Mouse (Mus musculus): Measurements from ENCODE around the gene Tspan9.
A peak's percentile ranks its signal among the peaks of the same experiment; 100 is the strongest.

Gene Tspan9

DNA sequence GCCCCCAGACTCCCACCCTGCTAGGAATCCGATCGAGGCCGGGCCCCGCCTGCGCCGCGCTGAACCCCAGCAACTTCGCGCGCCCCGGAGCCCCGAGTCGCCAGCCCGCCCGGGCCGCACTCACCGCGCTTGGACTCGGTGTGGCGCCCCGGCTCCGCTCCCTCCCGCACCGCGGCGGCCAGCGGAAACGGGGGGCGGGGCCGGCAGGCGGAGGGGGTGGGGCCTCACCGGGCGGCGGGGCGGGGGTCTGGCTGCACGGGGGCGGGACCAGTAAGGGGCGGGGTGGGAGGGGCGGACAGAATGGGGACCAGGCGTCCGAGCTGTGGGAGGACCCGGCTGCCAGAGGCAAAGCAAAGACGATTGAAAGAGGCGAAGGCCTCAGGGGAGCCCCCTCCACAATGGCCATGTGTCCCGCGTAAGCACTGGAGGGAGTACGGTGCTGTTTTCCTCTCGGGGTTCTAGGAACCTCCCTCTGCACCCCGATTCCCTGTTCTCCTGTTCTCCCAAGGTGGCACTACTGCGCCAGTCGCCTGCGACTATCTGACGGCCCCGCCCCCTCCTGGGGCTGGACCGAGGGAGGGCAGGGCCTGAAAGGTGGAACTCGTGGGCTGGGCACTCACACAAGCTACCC lies at the start of gene Tspan9:
Gene Tspan9 (minus strand): TSS at position 205 of the 631 bp plus-strand sequence.
- peak; percentile 88 for DNase-seq

DNA sequence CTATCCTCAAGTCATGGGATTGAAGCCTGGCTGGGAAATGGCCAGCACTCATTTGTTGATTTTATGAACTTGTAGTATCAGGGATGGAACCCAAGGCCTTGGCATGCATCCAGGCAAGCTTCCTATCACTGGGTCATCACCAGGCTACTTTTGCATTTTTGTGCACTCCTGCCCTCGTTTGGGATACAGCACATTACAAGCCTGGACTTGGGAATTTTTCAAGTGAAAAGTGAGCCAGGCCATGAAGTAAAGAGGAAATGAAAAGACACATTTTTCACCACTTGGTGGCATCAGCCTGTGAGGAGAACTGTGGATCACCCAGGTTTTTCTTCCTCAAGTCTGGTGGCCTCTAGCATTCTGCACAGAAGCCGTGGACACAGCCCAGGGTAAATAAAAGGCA lies 40.1 kb upstream of the Tspan9 start:
- DNase-seq = no peak

DNA sequence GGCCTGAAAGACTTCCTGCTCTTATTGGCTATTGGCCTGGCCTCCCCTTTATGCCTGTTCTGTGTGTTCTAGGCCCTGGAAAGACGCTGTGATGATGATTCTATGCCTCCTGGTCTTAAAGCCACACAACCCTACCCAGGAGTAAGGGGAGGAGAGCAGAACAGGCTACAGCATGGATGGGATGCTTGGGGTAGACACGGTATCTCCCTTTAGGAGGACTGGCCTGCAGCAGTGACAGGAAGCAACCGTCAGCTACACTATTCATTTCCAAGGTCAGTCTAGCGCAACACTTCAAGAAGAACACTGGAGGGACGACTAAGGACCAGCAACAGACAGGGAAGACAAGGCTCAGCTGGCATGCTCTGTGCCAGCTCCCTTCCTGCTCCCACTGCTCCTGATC lies 37.8 kb upstream of the Tspan9 start:
- no peak for DNase-seq

DNA sequence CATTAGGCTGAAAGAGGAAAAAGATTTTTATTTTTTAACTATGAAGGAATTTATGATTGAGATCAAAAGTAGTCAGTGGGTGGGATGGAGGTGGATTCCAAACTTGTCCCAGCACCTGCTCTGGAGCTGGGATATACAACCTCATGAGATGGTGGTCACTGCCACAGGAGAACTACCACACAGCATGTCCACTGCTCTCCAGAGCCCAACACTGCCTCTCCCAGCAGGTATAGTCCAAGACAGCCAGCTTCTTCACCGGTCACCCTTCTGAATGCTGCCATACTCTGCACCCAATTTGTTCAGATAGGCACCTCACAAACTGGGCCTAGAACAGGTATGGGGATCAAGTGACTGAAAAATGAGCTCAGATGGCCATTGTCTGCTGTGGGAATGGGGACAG lies 36.3 kb upstream of the Tspan9 start:
- no peak for DNase-seq

DNA sequence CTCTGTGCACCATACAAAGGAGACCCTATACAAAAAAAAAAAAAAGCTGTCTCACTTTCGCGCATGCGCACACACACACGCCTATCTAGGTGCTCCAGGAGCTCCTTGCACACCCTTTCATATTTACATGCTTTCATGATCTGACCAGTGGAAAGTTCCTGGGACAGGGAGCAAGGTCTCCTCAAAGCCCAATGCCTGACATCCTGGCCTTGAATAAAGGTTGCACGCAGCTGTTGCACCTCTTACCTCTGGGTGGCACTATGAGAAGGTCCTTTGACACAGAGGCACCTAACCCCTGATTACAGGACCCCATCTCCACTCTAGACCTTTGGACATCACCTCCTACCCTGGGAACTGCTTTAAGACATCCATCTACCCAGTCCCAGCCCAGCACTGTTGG lies 35.9 kb upstream of the Tspan9 start:
- DNase-seq = no peak

DNA sequence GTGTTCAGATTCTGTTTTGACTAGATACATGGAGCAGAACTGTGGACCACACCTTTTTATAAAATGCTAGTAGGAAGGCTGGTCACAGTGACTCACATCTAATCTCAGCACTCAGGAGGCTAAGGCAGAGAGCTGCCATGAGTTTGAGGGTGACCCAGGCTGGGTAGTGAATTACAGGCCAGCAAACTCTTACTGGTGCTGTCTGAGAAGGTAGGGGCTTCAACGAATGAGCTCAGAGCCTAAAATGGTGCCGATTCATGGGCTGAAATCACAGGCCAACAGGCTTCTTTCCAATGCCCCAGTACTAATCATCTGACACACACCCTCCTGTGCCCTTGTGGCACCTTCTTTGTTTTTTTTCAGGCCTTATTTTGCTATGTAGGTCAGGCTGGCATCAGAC lies 35.3 kb upstream of the Tspan9 start:
- no peak for DNase-seq

DNA sequence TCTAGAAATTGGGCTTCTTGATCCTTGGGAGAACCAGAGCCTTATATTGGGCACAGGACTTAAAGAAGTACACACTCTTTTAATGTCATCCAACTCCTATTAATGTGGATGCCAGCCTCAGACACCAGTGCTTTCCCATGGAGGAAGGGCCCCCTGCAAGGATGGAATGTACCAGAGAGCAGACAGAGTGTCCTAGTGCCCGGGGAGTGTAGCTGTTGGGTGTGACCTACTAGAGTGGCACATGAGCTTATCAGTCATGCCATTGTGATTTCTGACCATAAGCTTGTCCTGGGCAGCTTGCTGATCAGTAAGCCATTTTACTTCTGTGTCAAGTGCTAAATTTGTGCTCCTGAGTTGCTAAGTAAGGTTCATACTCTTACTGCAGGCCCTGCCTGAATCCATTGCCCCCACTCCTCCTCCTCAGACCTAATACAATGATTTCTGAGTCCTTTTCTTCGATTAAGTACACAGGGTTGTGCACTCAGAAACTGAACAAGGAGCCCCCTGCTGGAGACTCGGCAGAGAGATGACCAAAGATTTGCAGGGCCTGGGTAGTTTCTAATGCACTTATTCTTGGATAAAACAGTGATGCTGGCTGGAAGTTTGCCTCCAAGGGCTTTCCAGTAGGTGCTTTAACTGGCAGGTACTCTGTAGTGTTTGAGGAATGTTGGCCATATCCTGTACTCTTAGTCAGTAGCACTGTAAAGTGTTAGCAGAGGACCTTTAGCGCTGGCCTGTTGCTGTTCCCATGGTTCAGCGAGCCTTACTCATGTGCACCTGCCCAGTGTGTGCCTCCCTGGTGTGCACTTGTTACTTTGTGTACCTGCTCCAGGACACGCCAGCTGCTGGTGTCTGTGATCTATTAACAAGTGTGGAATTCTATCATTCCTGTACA lies 25.6 kb upstream of the Tspan9 start:
- DNase-seq = peak; percentile 7

DNA sequence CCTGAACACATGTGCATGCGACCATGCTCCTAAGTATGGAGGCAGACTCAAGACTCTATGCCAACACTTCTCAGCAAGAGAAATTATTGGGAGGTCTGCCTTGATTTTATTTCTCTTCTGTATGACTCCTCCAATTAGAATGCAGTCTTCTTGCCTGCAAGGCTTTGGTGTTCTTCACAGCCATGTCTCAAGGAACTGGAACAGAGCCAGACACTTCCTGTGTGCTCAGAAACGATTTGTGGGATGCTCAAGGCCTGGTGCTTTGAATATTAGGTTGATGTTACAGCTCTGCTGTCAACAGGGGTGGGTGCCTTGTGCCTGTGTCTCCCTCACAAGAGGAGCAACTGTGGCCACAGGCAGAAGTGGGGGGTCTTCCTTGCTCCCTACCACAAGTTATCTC lies 22.2 kb upstream of the Tspan9 start:
- no peak for DNase-seq

DNA sequence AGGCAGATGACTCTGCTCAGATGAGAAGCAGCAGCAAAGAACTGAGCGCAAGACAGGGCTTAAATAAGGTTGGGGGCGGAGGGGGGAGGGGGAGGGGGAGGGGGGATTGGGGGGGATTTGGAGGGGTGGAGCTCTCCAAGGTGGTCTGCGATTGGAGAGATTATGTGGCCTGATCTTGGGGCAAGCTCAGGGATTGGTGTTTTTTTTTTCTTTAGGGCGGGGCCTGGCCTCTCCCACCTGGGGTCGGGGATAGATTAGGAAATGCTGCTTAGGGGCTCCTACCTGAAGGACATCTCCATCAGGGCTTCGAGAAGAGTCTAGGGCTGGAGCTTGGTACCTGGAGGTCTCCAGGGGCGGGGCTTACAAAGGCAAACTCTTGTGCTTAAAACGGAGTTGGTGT lies 21.2 kb upstream of the Tspan9 start:
- no peak for DNase-seq

DNA sequence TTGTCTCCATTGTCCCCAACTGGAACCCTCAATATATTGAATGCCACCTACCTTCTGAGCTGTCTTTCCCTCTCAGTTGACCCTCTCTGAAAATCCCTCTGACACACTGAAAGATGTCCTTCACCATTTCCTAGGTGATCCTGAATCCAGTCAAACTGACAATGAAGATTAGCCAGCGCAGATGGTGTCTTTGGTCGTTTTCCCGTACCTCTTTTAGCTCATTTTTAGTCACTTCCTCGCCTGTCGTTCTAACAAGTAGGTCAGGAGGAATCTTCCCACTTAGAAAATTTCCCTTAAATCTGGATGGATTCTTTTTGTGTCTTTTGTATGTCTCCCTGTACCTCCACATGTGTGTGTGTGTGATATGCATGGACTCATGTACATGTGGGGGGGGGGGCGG lies 15.7 kb upstream of the Tspan9 start:
- DNase-seq = no peak

DNA sequence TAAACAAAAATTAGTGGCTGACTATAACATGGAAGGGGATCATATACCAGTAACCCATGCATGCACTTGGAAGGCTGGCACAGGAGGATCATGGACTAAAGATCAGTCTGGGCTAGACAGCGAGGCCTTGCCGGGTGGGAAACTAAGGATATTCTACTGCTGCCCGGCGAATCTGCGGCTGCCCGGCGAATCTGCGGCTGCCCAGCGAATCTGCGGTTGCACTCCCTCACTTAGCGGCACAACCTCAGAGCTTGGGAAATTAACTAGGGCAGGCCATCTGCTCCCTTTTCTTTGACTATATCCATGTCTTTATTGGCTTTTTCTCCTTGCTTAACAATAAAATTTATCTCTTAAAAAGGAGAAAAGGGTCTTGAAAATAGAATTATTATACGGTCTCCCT lies 14.6 kb upstream of the Tspan9 start:
- DNase-seq = no peak

DNA sequence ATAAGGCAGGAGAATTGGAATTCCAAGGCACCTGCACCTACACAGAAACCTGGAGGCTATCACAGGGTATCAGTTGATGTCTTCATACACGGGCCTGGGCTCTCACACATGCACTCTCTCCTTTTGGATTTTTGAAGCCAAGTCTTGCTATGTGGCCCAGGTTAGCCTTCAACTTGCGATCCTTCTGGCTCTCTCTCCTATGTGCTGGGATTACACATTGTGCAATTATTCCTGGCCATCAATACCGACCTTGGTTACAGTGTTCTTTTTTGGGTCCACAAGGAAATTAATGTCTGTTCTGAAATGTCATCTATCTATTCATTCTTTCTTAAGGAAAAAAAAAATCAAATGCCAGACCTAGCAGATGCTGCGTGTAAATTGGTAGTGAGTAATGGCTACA lies 13.1 kb upstream of the Tspan9 start:
- DNase-seq = no peak

DNA sequence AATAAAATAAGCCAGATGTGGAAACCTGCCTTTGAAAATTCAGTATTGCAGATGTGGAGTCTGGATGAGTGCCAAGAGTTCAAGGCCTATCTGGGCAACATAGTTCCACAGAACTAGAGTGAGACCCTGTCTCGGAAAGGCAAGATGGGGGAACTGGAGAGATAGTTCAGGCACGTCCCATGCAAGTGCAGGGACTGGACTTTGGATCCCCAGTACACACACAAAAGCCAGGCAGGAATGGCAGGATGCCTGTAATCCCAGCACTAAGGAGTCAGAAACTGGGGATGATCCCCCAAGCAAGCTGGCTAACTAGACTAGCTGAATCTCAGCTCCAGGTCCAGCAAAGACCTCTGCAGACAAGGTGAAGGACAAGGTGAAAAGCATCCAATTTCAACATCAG lies 12.5 kb upstream of the Tspan9 start:
- DNase-seq = no peak

DNA sequence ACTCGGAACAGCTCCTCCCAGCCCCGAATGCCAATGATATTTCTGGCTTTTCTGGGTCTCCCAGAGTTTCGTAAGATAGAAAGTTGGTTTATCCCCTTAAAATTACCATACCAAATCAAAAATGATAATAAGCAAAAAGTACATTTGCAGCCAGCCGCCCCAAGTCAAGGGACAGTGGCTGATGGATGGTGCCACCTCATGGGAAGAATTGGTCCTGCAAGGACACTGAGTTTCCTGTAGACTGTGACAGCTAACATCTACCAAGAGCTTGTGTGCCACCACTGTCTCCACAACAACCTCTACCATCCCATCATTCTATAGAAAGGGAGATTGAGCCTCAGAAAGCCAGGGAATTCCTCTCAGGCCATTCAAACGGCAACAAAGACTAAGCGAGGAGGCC lies 2.4 kb upstream of the Tspan9 start:
- DNase-seq = peak; percentile 49

DNA sequence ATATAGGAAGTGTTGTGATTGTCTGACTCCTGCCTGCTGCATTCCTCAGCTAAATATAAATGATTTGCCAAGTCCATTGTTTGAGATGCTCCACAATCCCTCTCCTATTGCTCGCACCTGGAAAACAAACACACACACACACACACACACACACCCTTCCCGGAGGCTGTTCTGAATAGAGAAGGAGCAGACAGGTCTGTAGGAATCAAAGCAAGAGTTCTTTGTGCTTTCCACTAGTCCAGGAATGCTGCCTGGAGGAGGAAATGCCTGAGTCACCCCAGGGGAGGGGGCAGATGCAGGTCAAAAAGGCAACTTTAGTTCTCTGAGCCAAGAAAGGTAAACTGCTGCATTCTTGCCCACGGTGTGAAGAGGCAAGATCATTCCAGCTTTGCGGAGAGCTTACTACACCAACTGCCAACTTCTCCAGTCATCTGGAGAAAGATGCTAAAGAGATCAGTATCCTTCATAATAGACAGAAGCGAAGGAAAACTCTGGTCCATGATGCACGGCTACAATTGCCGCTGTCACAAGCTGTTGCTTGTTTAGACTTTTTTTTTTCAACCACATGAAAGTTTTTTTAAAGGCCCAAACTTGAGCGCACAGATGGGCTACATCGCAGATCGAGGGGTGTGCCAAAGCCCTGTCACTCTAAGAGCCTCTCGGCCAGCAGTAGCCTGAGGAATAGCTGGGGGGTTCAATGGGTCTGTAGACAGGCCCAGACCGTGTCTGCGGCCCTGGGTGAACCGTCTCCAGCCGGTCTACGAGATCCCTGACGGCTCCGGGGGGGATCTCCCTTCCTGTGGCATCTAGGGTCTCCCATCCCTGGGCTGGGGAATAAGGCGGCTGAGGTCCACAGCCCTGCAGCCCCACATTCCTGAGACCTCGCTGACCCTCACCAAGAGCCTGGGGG lies 770 bp downstream of the Tspan9 start:
- DNase-seq = peak; percentile 63

DNA sequence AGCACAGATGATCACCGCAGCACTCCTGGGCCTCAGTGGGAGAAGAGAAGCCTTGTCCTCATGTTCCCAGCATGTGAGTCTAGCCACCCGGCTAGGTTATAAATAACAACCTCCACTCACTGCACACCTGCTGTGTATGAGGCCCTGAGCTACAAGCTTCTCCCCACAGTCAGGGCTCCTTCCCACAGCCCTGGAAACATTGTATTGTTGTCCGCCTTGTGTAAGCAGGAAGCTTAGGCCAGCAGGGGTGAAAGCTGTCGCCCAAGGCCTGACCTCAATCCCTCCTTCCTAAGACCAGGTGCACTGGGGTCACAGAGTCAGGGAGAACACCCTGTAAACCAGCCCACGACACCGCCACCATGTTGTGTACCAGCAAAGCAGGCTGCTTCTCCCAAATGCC lies 2.7 kb downstream of the Tspan9 start:
- DNase-seq = peak; percentile 6

DNA sequence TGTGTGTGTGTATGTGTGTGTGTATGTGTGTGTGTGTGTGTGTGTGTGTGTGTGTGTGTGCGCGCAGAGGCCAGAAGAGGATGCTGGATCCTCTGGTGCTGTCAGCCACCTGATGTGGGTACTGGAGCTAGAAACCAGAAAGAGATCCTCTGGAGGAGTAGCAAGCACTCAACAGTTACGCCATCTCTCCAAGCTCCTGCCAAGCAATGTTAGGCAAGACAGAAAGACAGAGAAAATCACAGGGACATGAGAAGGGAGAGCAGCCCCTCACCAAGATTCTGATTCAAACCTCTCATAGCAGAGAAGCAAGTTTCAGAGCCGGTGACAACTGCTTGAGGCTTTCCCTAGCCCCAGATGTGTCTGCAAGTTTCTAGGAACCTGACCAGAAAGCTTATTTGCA lies 5.5 kb downstream of the Tspan9 start:
- DNase-seq = no peak

DNA sequence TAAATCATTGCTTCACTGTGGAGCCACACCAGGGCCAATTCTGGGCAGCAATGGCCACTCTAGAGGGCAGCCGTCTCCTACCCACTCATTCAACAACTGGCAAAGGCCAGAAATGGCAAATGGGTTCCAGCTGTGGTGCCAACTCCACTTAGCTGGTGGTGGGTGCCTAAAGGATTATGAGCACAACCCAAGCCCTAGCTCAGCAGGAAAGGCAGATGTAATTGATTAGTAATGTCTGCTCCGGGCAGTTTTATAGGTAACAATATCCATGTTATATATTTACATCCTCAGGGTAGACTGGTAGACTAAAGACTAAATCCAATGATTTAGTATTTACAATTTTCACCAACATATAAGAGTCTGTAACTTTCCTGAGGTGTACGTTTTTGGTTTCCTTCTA lies 6.7 kb downstream of the Tspan9 start:
- DNase-seq = peak; percentile 6

DNA sequence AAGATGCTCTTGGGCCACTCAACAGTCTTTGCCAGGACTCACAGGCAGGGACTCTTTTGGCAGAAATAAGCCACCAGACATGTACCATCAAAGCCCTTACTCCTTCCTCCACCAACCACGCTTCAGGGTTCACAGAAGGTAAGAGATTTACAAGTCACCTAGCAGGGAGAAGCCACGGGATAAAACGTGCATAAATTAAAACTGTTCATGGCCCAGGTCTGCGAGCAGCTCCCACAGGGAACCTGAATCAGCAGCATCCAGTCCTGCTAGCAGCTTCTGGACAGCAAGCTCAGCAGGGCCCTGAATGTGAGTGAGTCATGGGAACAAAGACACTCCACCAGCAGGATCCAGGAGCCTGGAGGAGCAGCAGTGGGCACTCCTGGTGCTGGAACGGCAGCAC lies 7.9 kb downstream of the Tspan9 start:
- peak; percentile 39 for DNase-seq

DNA sequence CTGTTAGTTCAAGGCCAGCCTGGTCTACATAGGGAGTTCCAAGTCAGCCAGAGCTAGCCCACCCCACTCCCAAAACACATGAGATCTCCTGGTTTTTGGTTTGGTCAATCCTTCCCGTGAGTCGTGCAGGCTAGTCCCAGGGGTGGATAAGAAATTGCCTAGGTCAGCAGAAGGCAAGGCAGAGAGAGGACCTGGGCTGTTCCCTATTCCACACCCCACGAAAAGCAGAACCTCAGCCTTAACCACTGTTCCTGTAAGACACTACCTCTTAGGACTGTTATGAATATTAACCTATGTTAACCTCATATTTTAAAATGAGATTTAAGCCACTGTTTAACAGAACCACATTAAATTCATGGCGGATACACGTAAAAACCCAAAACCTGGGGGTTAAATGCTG lies 8.4 kb downstream of the Tspan9 start:
- no peak for DNase-seq

DNA sequence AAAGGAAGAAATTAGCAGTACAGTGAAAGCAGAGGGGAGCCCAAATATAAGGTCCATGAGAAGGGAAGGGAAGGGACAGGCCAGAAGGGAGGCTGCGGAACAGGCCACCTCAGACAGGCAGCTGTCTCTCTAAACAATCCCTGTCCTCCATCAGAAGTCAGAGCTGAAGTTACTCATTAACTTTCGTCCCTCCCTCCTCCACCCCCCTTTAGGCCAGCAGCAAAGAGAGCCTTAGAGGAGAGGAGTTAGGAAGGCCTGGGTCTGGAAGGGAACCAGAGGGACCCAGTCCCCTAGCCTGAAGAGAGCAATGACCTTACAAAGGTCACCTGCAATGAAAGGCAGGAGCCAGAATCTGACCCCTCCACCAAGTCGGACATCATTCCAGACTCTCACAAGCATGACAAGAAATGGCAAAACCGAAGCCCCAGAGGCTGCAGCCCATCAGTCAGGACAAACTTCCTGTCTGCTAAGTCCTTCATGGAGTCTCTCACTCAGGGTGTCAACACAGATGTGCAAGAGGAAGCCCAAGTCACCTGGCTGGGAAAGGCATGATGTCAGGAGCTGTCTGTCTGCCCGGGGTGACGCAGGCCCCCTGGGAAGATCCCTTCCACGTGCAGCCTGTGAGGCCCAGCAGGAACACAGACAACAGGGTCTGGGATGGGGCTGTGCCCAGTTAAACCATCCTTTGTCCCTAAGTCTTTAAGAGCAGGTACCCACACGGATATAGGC lies 9.0 kb downstream of the Tspan9 start:
- DNase-seq = peak; percentile 85

DNA sequence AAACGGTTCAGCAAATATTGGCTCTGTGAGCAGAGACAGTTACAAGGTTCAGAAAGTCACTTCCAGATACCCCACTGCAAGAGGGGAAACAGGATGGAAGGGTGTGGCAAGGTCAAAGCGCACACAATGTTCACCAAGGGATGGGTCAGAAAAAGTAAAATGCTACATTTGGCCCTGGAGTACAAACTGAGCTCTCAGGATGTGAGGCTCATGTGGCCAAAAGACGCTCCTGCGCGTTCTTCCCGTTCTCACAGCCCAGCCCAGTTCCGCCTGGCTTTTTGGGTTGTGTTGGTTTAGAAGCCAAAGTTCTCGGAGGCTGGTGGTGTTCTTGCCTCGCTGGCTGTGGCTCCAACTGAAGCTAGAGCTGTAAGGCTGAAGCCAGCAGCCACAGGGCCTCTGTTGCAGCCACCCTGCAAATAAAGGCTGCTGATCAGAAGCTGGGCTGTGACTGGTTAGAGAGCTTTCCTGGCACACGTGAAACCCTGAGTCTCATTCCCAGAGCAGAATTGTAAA lies 9.7 kb downstream of the Tspan9 start:
- peak; percentile 77 for DNase-seq

DNA sequence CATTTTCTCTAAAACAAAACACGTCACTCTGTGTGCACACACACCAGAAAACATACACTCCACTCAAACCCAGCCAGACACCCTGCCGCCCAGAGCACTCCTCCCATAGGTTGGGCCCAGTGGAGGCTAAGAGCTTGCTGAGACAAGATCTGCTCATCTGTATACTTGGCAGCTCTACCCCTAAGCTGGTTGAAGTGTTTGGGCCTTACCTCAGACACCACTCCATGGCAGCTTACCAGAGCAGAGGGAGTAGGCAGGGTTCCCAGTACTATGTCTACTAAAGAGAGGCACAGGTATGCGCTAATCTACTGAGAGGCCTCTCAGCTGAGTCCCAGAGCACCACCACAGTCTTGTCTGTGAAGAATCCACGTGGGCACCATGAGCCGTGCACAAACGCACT lies 10.8 kb downstream of the Tspan9 start:
- DNase-seq = peak; percentile 10
